Mouse (Mus musculus) embryonic fibroblast, embryonic 13.5 days (primary cell): Measurements from ENCODE around the gene Slc7a5. TPM values are rescaled to one million over a fixed set of nuclear protein-coding genes. Genes with fewer than 3 reads are reported as not detected.
A peak's percentile ranks its signal among the peaks of the same experiment; 100 is the strongest.

ENCODE experiments used
- H3K27ac ChIP-seq: 2 replicates; pipeline ENCODE4 v1.5.1; 2012; ENCODE audit warnings: low read length, control low read depth, inconsistent platforms; ENCODE audit not compliant: insufficient read depth
- H3K4me1 ChIP-seq: 2 replicates; pipeline ENCODE4 v1.6.1; 2011; ENCODE audit warnings: low read length; ENCODE audit not compliant: control insufficient read depth, insufficient read depth
- H3K4me3 ChIP-seq: 2 replicates; pipeline ENCODE4 v1.5.1; 2011; ENCODE audit warnings: mild to moderate bottlenecking, control low read depth, low read length; ENCODE audit not compliant: insufficient read depth
- CTCF ChIP-seq: IDR thresholded peaks from 2 replicates; pipeline ENCODE4 v1.5.1; 2011; ENCODE audit warnings: mild to moderate bottlenecking, control low read depth, low read length, moderate library complexity, borderline replicate concordance; ENCODE audit not compliant: insufficient read depth
- POLR2A ChIP-seq: IDR thresholded peaks from 2 replicates; pipeline ENCODE4 v1.6.1; 2011; ENCODE audit warnings: low read depth, mild to moderate bottlenecking, control low read depth, low read length, moderate library complexity
- polyA plus RNA-seq: library from polyadenylated mRNA; stranded (reverse); fragments of >200 nt; gene quantifications from 2 replicates; pipeline ENCODE4 v1.2.4, GENCODE M21; 2011; ENCODE audit warnings: low read depth; ENCODE audit not compliant: missing spikeins, insufficient read length

The Slc7a5 gene
- polyA plus RNA-seq, 1 experiment: 185 TPM

DNA sequence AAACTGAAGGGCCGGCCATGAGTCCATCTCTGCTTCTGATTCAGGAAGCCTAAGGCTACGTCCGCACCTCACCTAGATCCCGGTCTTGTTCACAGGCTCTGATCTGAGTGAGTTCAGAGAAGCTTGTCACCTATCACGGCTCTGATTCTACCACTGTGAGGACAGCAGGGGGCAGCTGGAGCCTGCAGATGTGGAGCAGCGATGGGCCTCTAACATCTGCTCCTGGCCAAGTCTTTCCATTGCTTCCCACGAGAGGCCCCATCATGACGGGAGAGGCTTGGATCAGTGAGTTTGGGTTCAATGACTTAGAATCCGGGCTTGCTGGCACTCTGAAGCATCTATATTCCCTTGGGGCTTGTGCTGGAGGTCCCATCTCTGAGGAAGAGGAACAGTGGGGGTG, 33.5 kb downstream of the Slc7a5 start:
- Histone ChIP-seq H3K27ac (no peak overlapping the region), H3K4me1 (no peaks in the 10 kb centered on the region), H3K4me3 (no peak overlapping the region)
- TF ChIP-seq CTCF (peak; percentile 78; the same call in 1 of the 2 replicates), POLR2A (no peak)

DNA sequence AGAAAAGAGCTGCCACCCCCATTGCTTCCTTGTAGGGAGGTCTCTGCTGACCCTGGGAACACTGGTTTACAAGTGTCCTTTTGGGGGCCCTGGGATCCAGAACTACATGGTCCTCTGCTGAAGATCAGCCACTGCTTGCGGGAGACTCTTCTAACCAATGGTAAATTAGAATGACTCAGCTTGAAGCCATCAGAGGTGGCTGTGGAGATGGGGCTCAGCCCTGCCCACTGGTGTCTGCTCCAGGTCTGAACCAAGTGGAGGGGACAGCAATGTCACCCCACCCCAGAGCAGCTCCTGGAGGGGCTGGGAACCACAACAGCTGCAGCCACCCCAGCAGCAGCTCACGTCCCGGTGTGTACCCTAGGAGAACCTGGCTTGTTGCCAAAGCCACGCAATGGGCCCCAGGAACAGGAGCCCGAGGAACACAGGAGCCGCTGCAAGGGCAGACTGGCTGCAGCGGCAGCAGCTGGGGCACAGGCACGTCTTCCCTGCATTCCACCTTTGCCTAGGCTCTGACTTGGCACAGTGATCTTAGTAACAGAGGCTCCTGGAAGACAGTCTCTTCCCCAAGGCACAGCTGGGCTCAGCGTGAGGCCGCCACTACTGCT, 35.6 kb downstream of the Slc7a5 start:
- Histone ChIP-seq H3K27ac (no peak overlapping the region), H3K4me3 (no peak overlapping the region), H3K4me1 (no peaks in the 10 kb centered on the region)
- TF ChIP-seq CTCF (no peak), POLR2A (no peak)

DNA sequence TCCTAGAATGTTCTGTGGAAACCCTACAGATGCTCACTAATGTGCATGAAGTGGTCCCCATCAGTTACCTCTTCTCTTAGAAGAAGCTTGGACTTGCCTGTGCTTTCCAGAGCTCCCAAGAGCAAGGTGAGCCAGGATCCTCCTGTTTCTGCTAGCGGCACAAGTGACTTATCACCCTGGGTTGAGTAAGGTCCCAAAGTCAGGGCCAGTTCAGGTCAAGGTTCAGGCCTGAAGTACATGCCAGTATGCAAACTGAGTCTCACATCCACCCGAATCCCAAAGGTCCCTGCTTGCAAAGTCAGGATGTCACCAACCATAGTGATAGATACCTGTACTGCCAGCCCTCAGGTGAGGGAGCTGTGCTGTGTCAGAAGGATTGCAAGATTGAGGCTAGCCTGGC, 37.3 kb downstream of the Slc7a5 start:
- TF ChIP-seq POLR2A (no peak), CTCF (no peak)
- Histone ChIP-seq H3K27ac (no peak overlapping the region), H3K4me3 (no peak overlapping the region), H3K4me1 (no peaks in the 10 kb centered on the region)

DNA sequence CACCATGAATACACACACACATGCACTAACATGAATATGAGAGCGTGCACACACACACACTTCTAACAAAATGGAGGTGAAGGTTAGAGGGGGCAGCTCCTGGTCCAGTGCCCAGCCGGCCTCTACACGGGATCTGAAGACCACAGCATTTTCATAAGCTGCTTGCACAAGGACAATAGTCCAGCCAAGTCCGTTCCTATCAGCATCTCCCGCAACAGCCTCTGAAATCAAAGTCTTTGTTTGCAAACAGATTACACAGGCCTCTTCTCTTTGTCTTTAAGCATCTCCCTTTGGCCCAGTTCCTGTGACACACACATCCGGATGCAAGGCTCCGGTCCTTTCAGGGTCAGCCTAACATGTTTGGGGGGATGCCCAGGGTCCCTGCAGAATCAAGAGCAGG, 38.6 kb downstream of the Slc7a5 start:
- Histone ChIP-seq H3K27ac (no peak overlapping the region), H3K4me3 (no peak overlapping the region), H3K4me1 (no peaks in the 10 kb centered on the region)
- TF ChIP-seq CTCF (no peak), POLR2A (no peak)

DNA sequence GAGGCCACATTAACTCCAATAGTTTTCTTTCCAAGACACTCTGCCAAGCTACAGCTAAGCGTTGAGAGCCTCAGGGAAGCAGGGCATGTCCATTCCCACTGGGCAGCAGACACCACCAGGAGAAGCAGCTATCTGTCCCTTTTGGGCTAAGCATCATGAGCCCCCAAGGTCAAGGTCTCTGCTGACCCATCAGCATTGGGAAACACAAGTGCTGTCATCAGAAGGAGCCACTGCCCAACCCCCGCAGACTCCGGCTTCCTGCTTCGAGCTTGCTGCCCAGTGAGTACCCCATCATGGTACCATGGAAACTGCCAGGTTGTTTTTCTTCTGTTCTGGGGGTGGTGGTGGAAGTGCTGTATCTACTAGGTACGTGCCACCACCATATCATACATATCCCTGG, 39.3 kb downstream of the Slc7a5 start:
- no peak overlapping the region for H3K27ac ChIP-seq
- TF ChIP-seq POLR2A (no peak), CTCF (no peak)
- H3K4me3 ChIP-seq: no peak overlapping the region
- no peaks in the 10 kb centered on the region for H3K4me1 ChIP-seq

DNA sequence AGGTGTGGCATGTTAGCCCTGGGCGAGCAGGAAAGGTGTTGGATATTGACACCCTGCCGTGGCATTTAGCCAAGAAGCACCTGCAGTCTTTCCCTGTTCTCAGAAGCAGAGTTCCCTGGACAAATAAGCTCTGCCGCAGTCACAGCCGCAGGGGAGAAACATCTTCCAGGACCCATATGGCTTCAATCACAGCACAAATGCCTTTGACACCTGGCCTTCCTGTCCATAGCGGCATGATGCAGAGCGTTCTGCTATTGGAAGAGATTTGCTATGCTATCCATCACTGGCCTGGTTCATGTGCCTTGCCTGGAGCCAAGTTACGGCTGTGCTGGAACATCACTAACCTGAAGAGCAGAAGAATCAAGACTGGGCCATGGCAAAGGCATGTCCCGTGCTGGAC, 42.1 kb downstream of the Slc7a5 start:
- no peak overlapping the region for H3K27ac ChIP-seq
- H3K4me3 ChIP-seq: no peak overlapping the region
- H3K4me1 ChIP-seq: no peaks in the 10 kb centered on the region
- no peak for TF ChIP-seq POLR2A
- no peak for TF ChIP-seq CTCF

DNA sequence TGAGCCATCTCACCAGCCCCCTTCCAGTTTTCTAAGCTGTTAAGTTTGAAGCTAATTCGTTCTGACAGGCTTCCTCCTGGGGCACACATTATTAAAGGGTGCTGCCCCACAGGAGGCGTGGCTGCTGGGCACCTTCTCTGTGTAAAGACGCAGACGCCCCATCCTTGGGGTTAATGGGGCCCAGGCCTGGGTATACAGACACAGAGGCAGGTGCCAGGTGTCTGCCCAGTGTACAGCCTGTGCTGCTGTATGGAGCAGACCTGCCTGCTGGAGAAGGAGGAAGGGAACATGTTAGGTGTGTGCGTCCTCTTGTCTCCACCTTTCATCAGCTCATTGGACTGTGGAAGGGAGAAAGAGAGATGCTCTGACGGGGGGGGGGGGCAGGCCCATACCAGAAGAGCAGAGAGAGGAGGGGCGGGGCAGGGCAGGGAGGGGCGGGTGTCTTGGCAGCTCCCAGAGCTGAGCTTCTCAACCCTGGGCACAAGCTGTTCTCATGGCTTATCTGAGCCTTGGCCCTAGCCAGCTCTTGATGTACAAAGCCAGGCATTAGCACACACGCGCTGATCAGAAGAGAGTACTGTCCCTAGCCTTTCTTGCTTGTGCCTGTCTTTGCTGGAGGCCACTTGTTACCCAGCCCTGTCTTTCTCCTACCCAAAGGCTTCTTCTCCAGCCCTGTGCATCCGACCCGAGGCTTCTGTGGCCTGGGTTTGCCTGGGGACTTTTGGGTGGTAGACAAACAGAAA, 45.5 kb downstream of the Slc7a5 start:
- Histone ChIP-seq H3K4me1 (no peaks in the 10 kb centered on the region), H3K4me3 (no peak overlapping the region), H3K27ac (no peak overlapping the region)
- no peak for TF ChIP-seq POLR2A
- TF ChIP-seq CTCF: no peak

DNA sequence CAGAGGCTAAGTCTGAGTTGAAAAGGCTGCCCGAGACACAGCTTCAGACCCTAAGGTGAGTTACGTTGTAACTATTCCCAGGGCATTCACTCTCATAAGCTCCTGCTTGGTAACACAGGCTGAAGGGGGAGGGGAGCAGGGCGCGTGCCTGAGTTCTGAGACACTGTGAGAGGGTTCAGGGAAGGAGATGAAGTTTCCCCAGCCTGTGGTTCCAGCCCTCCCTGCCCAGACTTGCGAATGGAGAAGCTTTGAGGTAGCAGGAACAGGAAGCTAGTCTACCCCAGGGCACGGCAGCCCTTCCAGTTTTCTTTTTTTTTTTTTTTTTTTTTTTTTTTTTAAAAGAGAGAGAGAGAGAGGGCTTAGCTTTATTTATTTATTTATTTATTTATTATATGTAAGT, 46.2 kb downstream of the Slc7a5 start:
- Histone ChIP-seq H3K27ac (no peak overlapping the region), H3K4me1 (no peaks in the 10 kb centered on the region), H3K4me3 (no peak overlapping the region)
- no peak for TF ChIP-seq POLR2A

DNA sequence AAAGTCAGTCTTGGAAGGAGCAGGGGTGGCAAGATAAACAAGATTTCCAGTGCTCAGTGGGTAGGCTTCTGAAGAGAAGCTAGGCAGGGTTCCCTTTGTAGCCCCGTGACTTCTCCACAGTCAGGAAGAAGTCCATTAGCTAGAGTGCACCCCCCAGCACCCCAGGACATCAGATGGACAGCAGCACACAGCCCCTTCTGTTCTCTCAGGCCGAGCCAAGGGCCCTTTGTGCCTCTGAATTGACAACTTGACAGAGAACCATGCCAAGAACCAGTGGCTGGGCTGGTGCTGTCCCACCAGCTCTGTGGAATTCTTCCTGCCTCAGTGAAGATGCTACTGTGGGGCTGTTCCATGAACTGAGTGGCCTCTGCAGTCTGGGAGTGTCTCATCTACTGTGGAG, 49.7 kb downstream of the Slc7a5 start:
- Histone ChIP-seq H3K4me1 (no peaks in the 10 kb centered on the region), H3K4me3 (no peak overlapping the region), H3K27ac (no peak overlapping the region)
- TF ChIP-seq CTCF (no peak), POLR2A (no peak)

DNA sequence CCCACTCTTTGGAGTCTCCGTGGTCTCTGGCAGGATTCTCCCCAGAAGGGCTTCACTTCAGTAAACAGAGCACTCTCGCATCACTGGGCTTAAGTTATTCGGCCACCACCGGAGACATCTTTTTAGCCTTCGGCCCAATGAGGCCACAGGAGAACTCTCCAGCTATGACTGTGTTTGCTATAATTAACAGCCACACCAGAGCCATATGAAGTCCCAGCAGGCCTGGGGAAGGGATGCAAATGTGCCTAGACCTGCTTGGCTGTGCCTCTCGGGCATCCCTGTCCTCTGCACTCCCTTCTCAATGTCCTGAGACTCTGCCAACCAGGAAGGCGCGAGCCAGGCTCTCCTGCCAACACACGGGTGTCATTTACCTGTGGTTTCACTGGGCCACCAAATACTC, 50.2 kb downstream of the Slc7a5 start:
- Histone ChIP-seq H3K27ac (no peak overlapping the region), H3K4me1 (no peaks in the 10 kb centered on the region), H3K4me3 (no peak overlapping the region)
- TF ChIP-seq POLR2A (no peak), CTCF (no peak)
